Mouse (Mus musculus) frontal cortex, postnatal 25 days (tissue): ENCODE measurements around the gene Sugct.
A peak's percentile ranks its signal among the peaks of the same experiment; 100 is the strongest.

Experiments used
- DNase-seq, 2 experiments: peaks; one replicate each; pipeline ENCODE4 v3.0.0; 2022; ENCODE audit warnings: low spot score in 2 of 2

Gene Sugct

GRCm38 (mm10) chr13:17694911-17695699 is at the start of gene Sugct, which contains the start of gene Mplkip:
Gene Sugct, minus strand, starts transcription at chr13:17695553.
Gene Mplkip, plus strand, starts transcription at chr13:17695192.
- peak; percentile 97 to 99 for DNase-seq

DNA sequence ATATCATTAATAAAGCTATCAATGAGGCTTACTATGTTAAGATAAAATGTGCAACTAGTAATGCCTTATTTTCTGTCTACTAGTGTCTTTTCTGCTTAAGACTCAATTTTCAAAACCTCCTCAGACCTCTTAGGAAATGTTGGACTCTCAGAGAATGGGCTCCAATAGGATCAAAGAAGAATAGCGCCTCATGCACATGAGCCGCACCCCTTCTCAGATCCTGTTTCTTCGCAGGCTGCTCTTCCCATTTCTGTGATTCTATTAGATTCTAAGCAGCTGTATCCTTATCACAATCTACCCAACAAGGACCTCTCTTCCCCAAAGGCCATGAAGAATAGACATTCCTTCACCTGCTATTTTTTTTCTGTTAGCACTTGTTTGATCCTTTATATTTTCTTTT is 33.4 kb upstream of the Sugct start:
- DNase-seq: no peak

GRCm38 (mm10) chr13:17727922-17728321 is 32.6 kb upstream of the Sugct start:
- no peak for DNase-seq

DNA sequence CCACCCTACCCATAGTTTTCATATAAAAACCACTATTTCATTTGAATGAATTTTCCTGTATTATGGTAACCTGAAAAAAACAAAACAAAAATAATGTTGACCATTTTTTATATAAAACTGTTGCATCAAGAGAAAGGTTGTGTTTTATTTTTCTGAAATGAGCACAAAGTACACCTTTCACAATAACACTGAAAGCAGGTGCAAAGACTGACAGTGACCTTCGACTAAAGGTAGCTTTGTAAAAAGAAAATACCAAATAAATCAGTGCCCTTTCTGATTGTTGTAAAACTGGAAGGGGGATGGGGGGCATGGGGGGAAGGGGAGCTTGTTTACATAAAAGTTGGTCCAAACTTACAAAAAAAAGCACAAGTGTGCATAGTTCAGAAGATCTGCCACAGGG is 22.0 kb upstream of the Sugct start:
- DNase-seq: no peak

DNA sequence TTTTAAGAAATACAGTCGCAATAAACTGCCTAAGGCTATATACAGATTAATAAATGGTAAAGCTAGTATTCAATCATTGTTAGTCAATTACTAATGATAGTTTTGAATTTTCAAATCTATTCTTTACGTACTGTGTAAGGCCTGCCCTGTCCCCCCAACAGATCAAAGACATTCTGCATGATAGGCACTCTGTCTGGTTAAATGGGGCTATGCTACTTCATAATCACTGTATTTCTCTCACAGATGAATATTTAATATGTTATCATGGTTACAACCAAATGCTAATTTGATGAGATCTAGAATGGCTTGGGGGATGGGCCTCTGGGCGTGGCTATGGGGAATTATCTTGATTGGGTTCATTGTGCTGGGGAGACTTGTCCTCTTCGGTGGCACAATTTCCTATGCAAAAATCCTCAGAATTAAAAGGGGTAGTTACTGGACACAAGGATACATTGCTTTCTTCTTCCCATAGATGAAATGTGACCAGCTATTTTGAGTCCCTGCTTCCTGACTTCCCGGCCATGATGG is 13.5 kb upstream of the Sugct start:
- DNase-seq: no peak

- no peak for DNase-seq
These were observed 10.0 kb upstream of the Sugct start for GRCm38 (mm10) chr13:17705188-17705826.

GRCm38 (mm10) chr13:17702311-17702710 is 7.0 kb upstream of the Sugct start:
- DNase-seq: no peak

DNA sequence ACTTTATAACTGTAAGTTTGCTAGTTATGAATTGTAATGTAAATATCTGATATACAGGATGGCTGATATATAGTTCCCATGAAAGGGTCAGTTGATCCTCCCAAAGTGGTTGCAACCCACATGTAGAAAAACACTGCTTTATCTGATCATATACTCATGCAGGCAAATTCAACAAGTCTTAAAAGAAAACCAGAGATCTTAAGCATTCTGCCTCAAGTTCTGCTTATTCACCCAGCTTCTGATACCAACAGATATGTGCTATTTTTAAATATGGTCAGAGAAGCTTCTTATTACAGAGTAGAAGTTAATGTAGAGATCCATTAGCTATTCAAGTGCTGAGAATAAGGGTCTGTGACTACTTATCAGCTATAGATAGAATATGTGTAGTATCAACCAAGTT is 6.0 kb upstream of the Sugct start:
- no peak for DNase-seq

- DNase-seq: no peak
These were observed 4.8 kb upstream of the Sugct start for GRCm38 (mm10) chr13:17700090-17700715.

GRCm38 (mm10) chr13:17695898-17696580 is 686 bp upstream of the Sugct start:
- no peak for DNase-seq

- peak in 1 of 2 experiments; percentile 37 for DNase-seq
These were observed 939 bp downstream of the Sugct start for GRCm38 (mm10) chr13:17694414-17694813.

DNA sequence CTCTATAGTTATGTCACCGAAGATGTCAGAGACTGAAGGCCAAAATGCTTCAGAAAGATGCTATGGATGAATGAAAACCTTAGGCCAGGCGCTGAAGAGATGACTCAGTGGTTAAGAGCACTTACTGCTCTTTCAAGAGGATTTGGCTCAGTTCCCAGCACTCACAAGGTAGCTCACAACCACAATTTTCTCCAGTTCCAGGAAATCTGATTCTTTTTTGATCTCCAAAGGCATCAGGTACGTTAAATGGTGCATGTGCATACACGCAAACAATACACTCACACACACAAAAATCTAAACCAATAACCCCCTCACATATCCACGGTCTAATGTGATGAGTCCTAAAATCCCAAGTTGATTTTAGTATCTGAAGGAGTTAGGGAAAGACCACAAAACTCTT is 1.5 kb downstream of the Sugct start:
- no peak for DNase-seq

- DNase-seq: no peak
These were observed 3.9 kb downstream of the Sugct start for GRCm38 (mm10) chr13:17691436-17691835.

DNA sequence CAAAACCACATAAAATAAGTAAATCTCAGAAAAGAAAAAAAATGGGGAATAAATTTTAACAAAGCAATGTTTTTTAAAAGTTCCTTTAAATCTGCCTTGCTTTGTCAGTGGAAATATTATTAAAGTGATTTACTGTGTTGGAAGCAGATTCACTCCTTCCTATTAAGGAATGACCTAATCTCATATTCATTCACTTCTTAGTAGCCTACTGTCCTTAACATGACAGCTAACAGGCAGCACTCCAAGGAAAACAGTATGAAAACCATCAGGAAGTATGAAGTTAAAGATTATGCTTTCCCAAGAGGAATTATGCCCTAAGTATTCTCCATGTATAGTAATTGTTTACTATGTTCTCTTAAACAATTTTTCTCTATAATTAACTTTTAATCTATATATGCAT is 4.7 kb downstream of the Sugct start:
- no peak for DNase-seq

GRCm38 (mm10) chr13:17689461-17689860 is 5.9 kb downstream of the Sugct start:
- DNase-seq: no peak

DNA sequence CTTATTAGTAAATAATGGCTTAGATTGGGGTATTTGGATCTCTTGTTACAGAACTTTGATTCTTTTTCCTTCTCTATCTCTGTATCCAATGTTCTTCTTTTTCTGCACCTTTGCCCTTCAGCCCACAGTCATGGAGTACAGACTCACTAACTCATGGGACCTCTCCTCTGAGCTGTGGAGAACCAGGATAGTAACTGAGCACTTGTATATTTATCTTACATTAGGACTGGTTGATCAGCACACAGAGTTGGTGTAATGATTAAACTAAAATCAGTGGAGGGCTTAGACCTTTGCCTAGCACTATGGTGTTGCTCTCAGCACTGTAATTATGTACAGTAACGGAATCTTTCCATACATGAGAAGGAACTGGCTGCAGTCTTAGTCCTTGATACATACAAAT is 24.2 kb downstream of the Sugct start:
- no peak for DNase-seq

GRCm38 (mm10) chr13:17667380-17667779 is 28.0 kb downstream of the Sugct start:
- no peak for DNase-seq

DNA sequence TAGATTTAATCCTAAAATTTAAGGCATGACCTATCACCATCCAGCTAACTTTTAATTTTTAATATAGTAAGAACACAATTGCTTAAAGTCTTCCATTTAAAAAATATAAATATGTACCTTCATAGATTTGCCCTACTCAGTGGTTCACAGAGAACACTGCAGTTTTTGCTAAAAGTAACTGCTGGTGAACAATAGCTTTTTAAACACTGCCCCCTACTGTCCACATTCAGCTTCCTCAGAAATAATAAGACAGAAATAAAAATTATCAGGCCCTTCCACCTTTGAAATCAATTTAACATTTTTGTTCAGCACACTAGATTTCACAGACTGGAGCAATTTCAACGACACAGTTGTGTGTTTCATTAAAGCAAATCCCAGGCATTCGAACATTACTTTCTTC is 53.1 kb downstream of the Sugct start:
- DNase-seq: no peak

- no peak for DNase-seq
These were observed 57.3 kb downstream of the Sugct start for GRCm38 (mm10) chr13:17638008-17638407.

DNA sequence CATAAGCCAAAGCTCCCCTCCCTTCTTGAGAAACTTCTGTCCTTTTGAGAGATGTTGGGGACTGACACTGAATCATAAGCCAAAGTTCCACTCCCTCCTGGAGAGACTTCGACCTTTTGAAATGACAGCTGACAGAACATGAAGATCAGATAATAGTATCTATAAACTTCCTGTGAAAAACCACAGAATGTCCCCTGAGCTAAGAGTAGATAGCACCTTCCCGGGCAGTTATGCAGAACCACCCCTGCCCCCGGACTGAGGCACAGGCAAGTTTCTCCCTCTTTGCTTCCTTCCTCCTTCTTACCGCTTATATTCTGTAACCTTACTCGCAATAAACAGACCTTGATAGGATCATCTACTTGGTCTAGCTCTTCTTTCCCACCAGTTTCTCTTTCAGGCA is 68.2 kb downstream of the Sugct start:
- DNase-seq: no peak

DNA sequence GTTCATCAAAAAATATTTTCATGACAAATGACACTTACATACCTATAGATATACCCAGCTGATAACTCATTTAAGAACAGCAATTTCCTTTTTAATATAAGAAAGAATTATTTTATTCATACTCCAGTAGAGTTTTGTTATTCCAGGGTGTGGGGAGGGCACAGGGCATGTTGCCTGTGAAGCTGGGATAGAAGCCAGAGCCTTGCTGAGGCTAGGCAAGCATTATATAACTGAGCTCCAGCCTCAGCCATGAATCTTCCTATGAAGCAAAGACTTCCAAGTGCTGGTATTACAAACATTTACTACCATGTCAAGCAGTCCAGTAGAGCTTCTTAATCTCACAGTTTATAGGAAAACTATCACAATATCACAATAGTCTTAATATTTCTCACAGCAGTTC is 70.4 kb downstream of the Sugct start:
- DNase-seq: no peak

DNA sequence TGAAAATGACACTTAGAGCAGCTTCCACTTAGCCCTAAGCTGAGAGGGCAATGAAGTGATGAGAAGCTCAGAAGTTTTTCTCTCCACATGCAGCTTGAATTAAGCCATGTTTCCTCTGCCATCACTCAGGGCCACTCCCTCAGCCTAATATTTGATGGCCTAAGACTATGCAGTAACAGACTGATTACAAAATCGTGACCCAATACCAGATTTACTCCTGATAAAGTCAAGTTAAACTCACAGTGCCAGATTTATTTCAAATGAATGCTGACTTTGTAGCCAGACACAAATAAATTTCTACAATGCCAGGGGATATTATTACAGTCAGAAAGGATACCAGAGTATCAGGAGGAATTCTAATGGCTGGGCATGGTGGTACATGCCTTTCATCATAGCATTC is 89.1 kb downstream of the Sugct start:
- no peak for DNase-seq
